Mouse (Mus musculus) liver, embryonic 14.5 days (tissue): ENCODE data around the gene Cdrt4.

Source experiments
- CTCF ChIP-seq: IDR thresholded peaks from 2 replicates; pipeline ENCODE4 v1.5.1; 2016; ENCODE audit warnings: antibody characterized with exemption, low read depth, control low read depth
- EP300 ChIP-seq: IDR thresholded peaks from 2 replicates; pipeline ENCODE4 v1.6.1; 2016; ENCODE audit warnings: antibody characterized with exemption, low read depth

GRCm38 (mm10) chr11:62940176-62940575 is 10.8 kb upstream of the Cdrt4 start:
- TF ChIP-seq CTCF: no peak
- no peak for TF ChIP-seq EP300
